Mouse (Mus musculus) erythroblast, embryonic 14.5 days (primary cell): ENCODE data around the gene Fbln1.

ENCODE experiments used
- GATA1 ChIP-seq: IDR thresholded peaks from 2 replicates; pipeline ENCODE4 v1.6.1; 2012; ENCODE audit warnings: low read length, inconsistent platforms, mixed read lengths
- TAL1 ChIP-seq: IDR thresholded peaks from 3 replicates; pipeline ENCODE4 v1.6.1; 2012; ENCODE audit warnings: low read length, inconsistent platforms, mixed read lengths

DNA sequence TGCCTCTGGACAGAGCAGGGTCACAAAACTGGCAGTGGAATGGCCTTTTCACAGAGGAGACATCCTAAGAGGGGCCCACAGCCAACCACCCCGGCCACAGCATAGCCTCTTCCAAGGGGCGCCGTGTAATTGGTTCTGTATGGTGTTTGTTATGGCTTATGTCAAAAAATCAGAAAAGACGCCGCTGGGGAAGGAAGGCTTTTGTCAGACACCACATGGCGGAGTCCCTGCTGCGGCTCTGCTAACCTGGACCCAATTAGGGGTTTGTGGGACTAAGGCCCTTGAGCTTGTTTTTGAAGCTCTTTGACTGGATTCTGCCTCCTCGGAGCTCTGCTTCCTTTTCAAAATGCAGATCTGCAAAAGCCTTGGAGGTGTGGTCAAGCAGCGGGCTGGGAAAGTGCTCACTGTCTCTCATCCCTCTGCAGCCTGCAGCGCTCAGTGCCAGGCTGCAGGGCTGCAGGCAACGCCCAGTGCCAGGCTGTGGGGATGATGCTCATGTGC lies 39.3 kb upstream of the Fbln1 start:
- no peak for TF ChIP-seq GATA1
- TF ChIP-seq TAL1: no peak
